Mouse (Mus musculus) midbrain, postnatal 0 days (tissue): ENCODE data around the gene Gse1. TPM values are rescaled to one million over a fixed set of nuclear protein-coding genes. Genes with fewer than 3 reads are reported as not detected.

ENCODE experiments used
- ATAC-seq: fragments of 200-750 bp; cut with Nextera tagmentation; 2 replicates; pipeline ENCODE4 v1.8.0; 2017; ENCODE audit warnings: moderate number of reproducible peaks, mild to moderate bottlenecking, moderate TSS enrichment, moderate library complexity; ENCODE audit not compliant: low FRiP score
- DNase-seq: peaks from one replicate; pipeline ENCODE4 v3.0.0-alpha.2; 2015; ENCODE audit warnings: low spot score
- H3K27ac ChIP-seq: fragments of 300-500 bp; sonication (generic); 2 replicates; pipeline ENCODE4 v1.5.1; 2014; ENCODE audit warnings: low read depth, mild to moderate bottlenecking, low read length, mixed read lengths
- H3K27me3 ChIP-seq: fragments of 300-500 bp; sonication (generic); 2 replicates; pipeline ENCODE4 v1.6.1; 2014; ENCODE audit warnings: low read length, control low read depth, mixed read lengths; ENCODE audit not compliant: insufficient read depth
- H3K36me3 ChIP-seq: fragments of 300-500 bp; sonication (generic); 2 replicates; pipeline ENCODE4 v1.6.1; 2014; ENCODE audit warnings: low read length, control low read depth, mixed read lengths; ENCODE audit not compliant: insufficient read depth
- H3K4me1 ChIP-seq: fragments of 300-500 bp; sonication (generic); 2 replicates; pipeline ENCODE4 v1.6.1; 2014; ENCODE audit warnings: mild to moderate bottlenecking, control low read depth, antibody characterized with exemption, low read length, mixed read lengths; ENCODE audit not compliant: insufficient read depth
- H3K4me2 ChIP-seq: fragments of 300-500 bp; sonication (generic); 2 replicates; pipeline ENCODE4 v1.6.1; 2014; ENCODE audit warnings: low read depth, mild to moderate bottlenecking, low read length, mixed read lengths; ENCODE audit not compliant: poor library complexity, severe bottlenecking
- H3K4me3 ChIP-seq: fragments of 300-500 bp; sonication (generic); 2 replicates; pipeline ENCODE4 v1.5.1; 2014; ENCODE audit warnings: low read depth, mild to moderate bottlenecking, low read length, moderate library complexity
- H3K9ac ChIP-seq: fragments of 300-500 bp; sonication (generic); replicated peaks from 2 replicates; pipeline ENCODE4 v1.6.1; 2014; ENCODE audit warnings: mild to moderate bottlenecking, low read length, moderate library complexity, mixed read lengths; ENCODE audit not compliant: poor library complexity, severe bottlenecking
- H3K9me3 ChIP-seq: fragments of 300-500 bp; sonication (generic); 2 replicates; pipeline ENCODE4 v1.6.1; 2016; ENCODE audit warnings: low read length, control low read depth
- CTCF ChIP-seq: IDR thresholded peaks from 2 replicates; pipeline ENCODE4 v1.5.1; 2016; ENCODE audit warnings: antibody characterized with exemption, mild to moderate bottlenecking
- WGBS: fragments of 180-500 bp; shearing (Covaris S2); extraction: QIAGEN DNeasy Blood & Tissue Kit; methylation state at CpG from one replicate; pipeline ENCODE4 v1.1.7; 2014; 5-methylcytosine and 5-hydroxymethylcytosine counted together
- polyA plus RNA-seq: library from polyadenylated mRNA; unstranded; fragments of >200 nt; fragmentation: Nextera tagmentation; extraction: Ambion mirVana; gene quantifications from 2 replicates; pipeline ENCODE4 v1.2.1, GENCODE M21; 2015
- total RNA-seq: library from RNA; depleted of rRNA; stranded (reverse); fragments of >200 nt; gene quantifications from 2 replicates; pipeline ENCODE4 v1.2.3, GENCODE M21; 2014

Gse1 gene
- total and polyA plus RNA-seq, 2 experiments from 2014 or later: 12.4 to 51.3 TPM

DNA sequence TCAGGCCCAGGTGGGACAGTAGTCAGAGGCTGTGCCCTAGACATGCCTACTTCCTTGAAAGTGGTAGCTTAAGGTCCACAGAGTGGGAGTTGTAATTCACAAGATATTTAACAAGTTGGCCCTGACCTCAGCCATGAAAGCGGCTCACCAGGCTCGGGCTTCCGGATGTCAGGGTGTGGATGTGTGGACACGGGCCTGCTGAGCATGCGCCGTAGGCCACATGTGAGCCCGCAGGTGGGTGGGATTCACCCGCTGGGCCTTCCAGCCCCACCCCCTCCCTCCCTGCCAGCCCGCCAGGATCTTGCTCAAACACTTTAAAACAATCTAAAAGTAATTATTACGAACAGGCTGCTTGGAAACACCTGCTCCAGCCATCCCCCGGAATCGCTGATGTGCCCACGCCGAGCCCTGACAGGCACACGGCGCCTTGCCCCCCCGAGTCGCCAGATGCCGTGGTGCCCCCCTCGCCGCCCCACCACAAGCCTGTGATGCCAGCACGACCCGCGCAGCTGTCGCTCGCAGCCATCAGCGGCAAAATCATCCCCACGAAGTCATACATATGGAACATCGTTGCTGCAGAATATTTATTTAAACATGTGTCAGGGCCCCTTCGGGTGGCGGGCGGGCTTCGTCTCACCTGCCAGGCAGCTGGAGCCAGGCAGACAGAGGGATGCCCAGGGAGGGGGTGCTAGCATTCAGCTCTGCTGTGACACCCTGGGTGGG lies 171.1 kb downstream of the Gse1 start:
- H3K4me3 ChIP-seq: peak overlapping the region; percentile 14; the same call in 1 of the 2 replicates
- H3K9me3 ChIP-seq: no peaks in the 10 kb centered on the region
- TF ChIP-seq CTCF: no peak
- peak overlapping the region; percentile 43 for H3K27ac ChIP-seq
- ATAC-seq (no peak), DNase-seq (peak; percentile 51)
- H3K4me2 ChIP-seq: peak overlapping the region; percentile 48
- H3K9ac ChIP-seq: peak overlapping the region; percentile 9; the same call in 1 of the 2 replicates
- no peaks in the 10 kb centered on the region for H3K36me3 ChIP-seq
- H3K4me1 ChIP-seq: peaks cover 15% of the 10 kb centered on the region
- WGBS: 30% methylated on average over 33 of the region's 33 CpGs
- no peaks in the 10 kb centered on the region for H3K27me3 ChIP-seq

- Histone ChIP-seq H3K4me2 (no peak overlapping the region), H3K9me3 (no peaks in the 10 kb centered on the region), H3K36me3 (no peaks in the 10 kb centered on the region), H3K9ac (no peak overlapping the region), H3K27me3 (no peaks in the 10 kb centered on the region), H3K4me3 (no peak overlapping the region), H3K27ac (no peak overlapping the region), H3K4me1 (peaks cover 15% of the 10 kb centered on the region)
- no peak for TF ChIP-seq CTCF
- DNase-seq (no peak), ATAC-seq (no peak)
- 87% methylated on average over 2 of the region's 2 CpGs for WGBS
Measured at GRCm38 (mm10) chr8:120401216-120401615, 173.0 kb downstream of the Gse1 start.

GRCm38 (mm10) chr8:120401712-120402111 lies 173.5 kb downstream of the Gse1 start:
- H3K9me3 ChIP-seq: no peaks in the 10 kb centered on the region
- H3K9ac ChIP-seq: no peak overlapping the region
- H3K4me1 ChIP-seq: peaks cover 15% of the 10 kb centered on the region
- TF ChIP-seq CTCF: no peak
- no peaks in the 10 kb centered on the region for H3K27me3 ChIP-seq
- no peak overlapping the region for H3K4me2 ChIP-seq
- DNase-seq: no peak
- H3K4me3 ChIP-seq: no peak overlapping the region
- WGBS: 91% methylated on average over 7 of the region's 7 CpGs
- H3K36me3 ChIP-seq: no peaks in the 10 kb centered on the region
- no peak overlapping the region for H3K27ac ChIP-seq
- ATAC-seq: no peak

DNA sequence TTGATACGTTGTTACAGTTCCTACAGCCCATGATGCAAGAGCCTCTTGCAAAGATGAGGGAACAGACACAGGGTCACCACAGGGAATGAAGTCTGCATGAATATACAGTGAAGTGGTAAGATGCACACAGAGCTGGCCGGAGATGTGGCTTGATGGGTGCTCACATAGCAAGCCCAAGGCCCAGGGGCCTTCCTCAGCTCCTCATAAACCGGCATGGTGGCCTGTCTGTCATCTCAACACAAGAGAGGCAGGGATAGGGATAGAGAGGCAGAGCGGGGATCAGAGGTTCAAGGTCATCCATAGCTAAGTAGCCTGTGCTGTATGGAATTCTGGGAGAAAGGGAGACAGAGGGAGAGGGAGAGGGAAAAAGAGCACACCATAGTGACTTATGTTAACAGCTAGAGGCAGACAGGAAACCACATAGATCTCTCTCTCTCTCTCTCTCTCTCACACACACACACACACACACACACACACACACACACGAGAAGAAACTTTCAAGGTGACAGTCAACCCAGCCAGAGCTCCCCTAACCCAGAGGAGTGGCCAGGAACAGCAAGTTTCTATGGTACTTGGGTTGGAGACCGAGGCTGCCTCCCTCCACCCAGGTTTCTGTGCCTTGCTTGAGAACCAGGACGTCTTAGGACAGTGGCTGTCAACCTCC lies 175.5 kb downstream of the Gse1 start:
- H3K27me3 ChIP-seq: no peaks in the 10 kb centered on the region
- TF ChIP-seq CTCF: no peak
- no peak overlapping the region for H3K4me2 ChIP-seq
- no peaks in the 10 kb centered on the region for H3K9me3 ChIP-seq
- no peak overlapping the region for H3K4me3 ChIP-seq
- H3K27ac ChIP-seq: no peak overlapping the region
- DNase-seq: no peak
- no peak for ATAC-seq
- H3K4me1 ChIP-seq: peaks cover 8% of the 10 kb centered on the region
- H3K36me3 ChIP-seq: no peaks in the 10 kb centered on the region
- 76% methylated on average over 7 of the region's 7 CpGs for WGBS
- no peak overlapping the region for H3K9ac ChIP-seq

DNA sequence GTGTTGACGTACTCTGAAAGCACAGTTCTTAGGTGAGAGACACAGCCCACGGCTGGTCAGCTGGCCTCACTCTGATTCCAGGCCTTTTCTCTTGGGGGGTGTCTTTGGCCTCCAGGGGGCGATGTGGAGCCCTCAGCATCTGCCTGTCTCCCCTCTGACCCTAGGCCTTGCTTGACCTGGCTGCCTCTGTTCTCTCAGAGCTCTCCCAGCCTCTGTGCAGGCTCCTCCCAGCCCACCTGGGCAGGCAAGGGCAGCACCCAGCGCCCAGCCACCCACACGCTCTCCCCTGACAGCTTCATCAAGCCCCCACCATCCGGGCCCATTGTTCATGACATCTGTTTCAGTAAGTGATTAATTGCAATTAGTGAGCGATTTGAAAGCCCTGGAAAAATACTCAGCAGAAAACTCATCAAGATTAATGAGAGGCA lies 176.4 kb downstream of the Gse1 start:
- H3K4me3 ChIP-seq: no peak overlapping the region
- 48% methylated on average over 7 of the region's 7 CpGs for WGBS
- ATAC-seq (no peak), DNase-seq (no peak)
- no peaks in the 10 kb centered on the region for H3K27me3 ChIP-seq
- H3K9ac ChIP-seq: no peak overlapping the region
- H3K36me3 ChIP-seq: no peaks in the 10 kb centered on the region
- H3K9me3 ChIP-seq: no peaks in the 10 kb centered on the region
- H3K27ac ChIP-seq: no peak overlapping the region
- peak; percentile 66 for TF ChIP-seq CTCF
- no peak overlapping the region for H3K4me2 ChIP-seq
- peaks cover 3% of the 10 kb centered on the region; the same call in 1 of the 2 replicates for H3K4me1 ChIP-seq

DNA sequence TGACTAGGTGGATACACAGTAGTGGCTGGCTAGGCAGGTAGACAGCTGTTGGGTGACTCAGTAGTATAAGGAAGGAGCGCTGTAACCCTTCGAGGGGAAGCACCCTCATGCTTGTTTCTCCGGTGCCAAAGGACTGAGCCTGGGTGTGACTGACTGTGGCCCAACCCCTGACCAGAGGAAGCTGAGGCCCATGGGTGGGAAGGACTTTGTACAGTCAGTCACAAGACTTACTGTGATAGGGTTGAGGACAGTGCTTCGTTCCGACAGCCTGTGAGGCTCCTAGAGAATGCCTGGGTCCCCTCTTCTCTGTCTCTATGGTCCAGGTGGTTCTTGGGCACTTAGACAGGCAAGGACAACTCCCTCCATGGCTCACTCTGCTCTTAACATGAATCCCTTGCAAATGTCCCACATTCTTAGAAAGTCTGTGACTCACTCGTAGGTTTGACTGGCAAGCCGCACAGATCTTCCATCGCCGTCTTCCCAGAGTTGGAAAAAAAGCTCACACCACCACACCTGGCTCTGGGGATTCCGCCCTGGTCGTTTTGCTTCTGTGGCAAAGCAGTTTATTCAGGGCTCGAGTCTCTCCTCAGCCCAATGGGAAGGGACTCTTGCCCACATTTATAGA lies 177.9 kb downstream of the Gse1 start:
- DNase-seq (no peak), ATAC-seq (no peak)
- TF ChIP-seq CTCF: no peak
- no peak overlapping the region for H3K9ac ChIP-seq
- H3K9me3 ChIP-seq: no peaks in the 10 kb centered on the region
- H3K4me3 ChIP-seq: no peak overlapping the region
- no peaks in the 10 kb centered on the region for H3K36me3 ChIP-seq
- 92% methylated on average over 12 of the region's 12 CpGs for WGBS
- H3K27ac ChIP-seq: no peak overlapping the region
- H3K4me1 ChIP-seq: peaks cover 4% of the 10 kb centered on the region
- no peak overlapping the region for H3K4me2 ChIP-seq
- no peaks in the 10 kb centered on the region for H3K27me3 ChIP-seq
